Mouse (Mus musculus) heart, embryonic 14.5 days (tissue): ENCODE measurements at regions not wholly inside any gene's neighbourhood (a gene's known extent, or its start where the extent isn't known, plus 50 kb on each side); places are given as distances from the start of the nearest gene placed in this dataset.

Source experiments
- ATAC-seq: fragments of 200-750 bp; cut with Nextera tagmentation; 2 replicates; pipeline ENCODE4 v1.8.0; 2017; ENCODE audit warnings: low read depth, moderate TSS enrichment; ENCODE audit not compliant: insufficient number of reproducible peaks, insufficient read depth, low FRiP score
- H3K27ac ChIP-seq, 2 experiments: fragments of 200-500 bp in 1 of 2; fragments of 300-500 bp in 1 of 2; sonication (generic) in 1 of 2; replicated peaks in 1 of 2; 2 replicates each; pipeline ENCODE4 v1.5.1; 2012 to 2014; ENCODE audit warnings: low read depth in 2 of 2, low read length in 2 of 2, control low read depth in 1 of 2, mild to moderate bottlenecking in 1 of 2, mixed read lengths in 1 of 2; ENCODE audit not compliant: control insufficient read depth in 1 of 2, insufficient read depth in 1 of 2
- H3K27me3 ChIP-seq: fragments of 300-500 bp; sonication (generic); 2 replicates; pipeline ENCODE4 v1.6.1; 2014; ENCODE audit warnings: mild to moderate bottlenecking, low read length, control low read depth; ENCODE audit not compliant: control insufficient read depth, insufficient read depth
- H3K36me3 ChIP-seq: fragments of 300-500 bp; sonication (generic); 2 replicates; pipeline ENCODE4 v1.6.1; 2014; ENCODE audit warnings: mild to moderate bottlenecking, control low read depth, low read length, mixed read lengths; ENCODE audit not compliant: control insufficient read depth, insufficient read depth
- H3K4me1 ChIP-seq, 2 experiments: fragments of 200-500 bp in 1 of 2; fragments of 300-500 bp in 1 of 2; sonication (generic) in 1 of 2; 2 replicates each; pipeline ENCODE4 v1.6.1; 2012 to 2014; ENCODE audit warnings: low read length in 2 of 2, control low read depth in 1 of 2, mixed read lengths in 1 of 2; ENCODE audit not compliant: control insufficient read depth in 2 of 2, insufficient read depth in 2 of 2
- H3K4me2 ChIP-seq: fragments of 300-500 bp; sonication (generic); 2 replicates; pipeline ENCODE4 v1.6.1; 2014; ENCODE audit warnings: mild to moderate bottlenecking, low read length
- H3K4me3 ChIP-seq, 2 experiments: fragments of 200-500 bp in 1 of 2; fragments of 300-500 bp in 1 of 2; sonication (generic) in 1 of 2; 2 replicates each; pipeline ENCODE4 v1.5.1; 2012 to 2014; ENCODE audit warnings: low read length in 2 of 2, mild to moderate bottlenecking in 2 of 2, control low read depth in 1 of 2, low read depth in 1 of 2, moderate library complexity in 1 of 2; ENCODE audit not compliant: control insufficient read depth in 1 of 2, insufficient read depth in 1 of 2
- H3K9ac ChIP-seq: fragments of 300-500 bp; sonication (generic); 2 replicates; pipeline ENCODE4 v1.6.1; 2014; ENCODE audit warnings: mild to moderate bottlenecking, low read length
- H3K9me3 ChIP-seq: fragments of 300-500 bp; sonication (generic); 2 replicates; pipeline ENCODE4 v1.6.1; 2016; ENCODE audit warnings: low read length, control low read depth; ENCODE audit not compliant: control insufficient read depth
- WGBS: fragments of 180-500 bp; shearing (Covaris S2); extraction: QIAGEN DNeasy Blood & Tissue Kit; methylation state at CpG from one replicate; pipeline ENCODE4 v1.1.7; 2014; 5-methylcytosine and 5-hydroxymethylcytosine counted together

DNA sequence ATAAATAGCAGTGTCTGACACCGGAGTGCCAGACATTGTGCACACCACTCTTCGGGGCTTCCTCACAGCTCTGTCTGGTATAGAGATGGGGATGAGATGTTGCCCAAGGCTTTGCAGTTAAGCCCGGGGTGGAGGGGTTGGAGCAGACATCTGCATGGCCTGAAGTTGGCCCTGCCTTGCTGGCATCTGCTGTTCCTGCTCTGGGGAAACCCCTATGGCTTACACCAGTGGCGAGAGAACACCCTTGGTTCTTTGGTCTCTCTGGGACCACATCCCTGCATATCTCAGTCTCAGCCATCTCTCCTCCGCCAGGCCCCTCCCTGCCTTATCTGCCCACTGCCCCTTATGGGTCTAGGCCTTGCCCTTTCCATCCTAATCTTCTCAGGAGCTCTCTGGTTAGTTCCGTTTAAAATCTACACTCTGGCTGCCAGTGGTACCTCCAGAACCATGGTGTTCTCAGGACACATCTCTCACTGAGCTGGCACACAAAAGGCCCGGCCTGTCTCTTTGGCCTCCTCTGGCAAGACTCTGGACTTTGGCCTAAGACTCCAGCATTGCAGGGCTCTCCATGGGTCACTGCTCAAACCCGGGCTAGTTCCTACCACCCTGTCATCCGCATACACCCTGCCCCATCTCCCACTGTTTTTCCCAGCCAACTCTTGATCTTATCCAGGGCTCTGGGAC is 123.3 kb upstream of the Id2 start:
- no peaks in the 10 kb centered on the region for H3K9me3 ChIP-seq
- H3K27ac ChIP-seq: no peak overlapping the region
- H3K4me1 ChIP-seq: peaks cover 15 to 20% of the 10 kb centered on the region in 2 experiments
- no peak overlapping the region for H3K4me3 ChIP-seq
- no peak for ATAC-seq
- no peaks in the 10 kb centered on the region for H3K27me3 ChIP-seq
- 50% methylated on average over 9 of the region's 9 CpGs for WGBS
- H3K36me3 ChIP-seq: no peaks in the 10 kb centered on the region
- H3K9ac ChIP-seq: no peak overlapping the region
- no peak overlapping the region for H3K4me2 ChIP-seq

DNA sequence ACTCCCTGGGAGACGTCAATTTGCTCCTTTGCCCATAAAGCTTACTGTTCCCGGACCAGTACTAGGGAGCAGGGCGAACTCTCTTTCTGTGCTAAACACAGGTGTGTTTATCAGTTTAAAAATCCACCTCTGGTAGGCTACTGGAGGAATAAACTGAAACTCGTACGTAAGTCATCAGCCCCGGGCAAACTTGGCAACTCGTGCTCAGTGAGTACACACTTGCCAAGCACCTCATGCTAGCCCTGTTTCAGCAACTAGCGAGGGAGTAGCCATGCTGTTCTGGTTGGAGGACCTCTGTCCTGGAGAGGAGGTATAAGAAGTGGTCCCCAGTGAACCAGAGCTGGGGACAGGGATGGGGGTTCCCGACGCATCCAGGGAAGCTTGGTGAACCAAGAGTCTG is 122.6 kb upstream of the Id2 start:
- Histone ChIP-seq H3K9ac (no peak overlapping the region), H3K4me2 (no peak overlapping the region), H3K27me3 (no peaks in the 10 kb centered on the region), H3K4me1 (peaks cover 18 to 20% of the 10 kb centered on the region in 2 experiments), H3K36me3 (no peaks in the 10 kb centered on the region), H3K27ac (no peak overlapping the region), H3K4me3 (no peak overlapping the region), H3K9me3 (no peaks in the 10 kb centered on the region)
- 88% methylated on average over 10 of the region's 10 CpGs for WGBS
- ATAC-seq: no peak

DNA sequence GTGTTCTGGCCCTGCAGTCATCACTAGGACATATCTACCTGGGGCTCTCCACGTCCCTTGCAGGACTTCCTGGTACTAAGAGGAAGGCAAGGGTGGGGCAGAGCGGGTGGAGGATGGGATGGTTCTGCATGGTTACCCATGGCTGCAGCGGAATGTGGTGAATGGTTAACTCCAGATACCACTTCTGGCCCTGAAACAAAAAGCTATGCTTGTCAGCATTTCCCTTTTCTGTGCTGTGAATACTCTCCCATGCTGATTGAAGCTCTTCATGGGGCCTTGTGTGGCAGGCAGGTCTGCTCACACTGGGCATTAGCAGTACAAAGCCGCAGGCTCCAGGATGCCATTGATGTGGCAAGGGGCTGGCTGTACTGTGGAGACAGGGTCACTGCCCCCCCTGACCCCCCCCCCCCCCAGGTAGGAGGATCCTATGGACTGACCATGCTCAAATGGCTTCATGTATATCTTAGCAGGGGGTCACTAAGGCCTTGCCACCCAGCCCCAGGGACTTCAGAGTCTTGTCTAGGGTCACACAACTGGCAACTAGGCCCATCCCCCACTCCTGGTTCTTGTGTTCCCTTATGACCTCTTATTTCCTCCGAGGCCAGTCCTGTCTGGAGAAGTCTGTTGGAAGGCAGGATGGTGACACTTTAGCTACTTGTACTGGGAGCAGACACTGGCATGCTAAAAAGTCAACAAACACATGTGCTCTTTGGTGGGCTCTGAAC is 120.0 kb upstream of the Id2 start:
- H3K27me3 ChIP-seq: no peaks in the 10 kb centered on the region
- no peaks in the 10 kb centered on the region for H3K9me3 ChIP-seq
- H3K36me3 ChIP-seq: no peaks in the 10 kb centered on the region
- H3K4me3 ChIP-seq: no peak overlapping the region
- no peak for ATAC-seq
- H3K9ac ChIP-seq: no peak overlapping the region
- peaks cover 18 to 19% of the 10 kb centered on the region in 2 experiments for H3K4me1 ChIP-seq
- H3K27ac ChIP-seq: no peak overlapping the region
- H3K4me2 ChIP-seq: no peak overlapping the region
- WGBS: 61% methylated on average over 5 of the region's 5 CpGs

DNA sequence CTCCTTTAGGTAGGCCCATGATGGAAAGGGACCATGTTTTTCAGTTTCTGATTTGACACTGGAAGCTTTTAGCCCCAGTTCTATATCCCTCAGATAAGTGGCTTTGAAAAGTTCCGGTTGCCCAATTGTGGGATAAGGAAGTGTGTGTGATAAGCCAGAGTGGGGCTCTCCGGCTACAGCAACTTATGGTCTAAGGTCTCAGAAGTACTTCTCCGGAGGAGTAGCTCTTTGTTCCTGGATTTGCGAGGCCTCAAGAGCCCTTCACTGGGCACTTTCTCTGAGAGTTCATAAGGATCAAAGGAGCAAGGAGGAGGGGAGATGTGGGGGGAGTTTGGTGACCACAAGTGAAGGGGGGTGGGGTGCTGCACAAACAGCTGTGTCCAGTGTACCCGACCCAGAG is 118.3 kb upstream of the Id2 start:
- Histone ChIP-seq H3K4me1 (peaks cover 12 to 15% of the 10 kb centered on the region in 2 experiments), H3K9me3 (no peaks in the 10 kb centered on the region), H3K27me3 (no peaks in the 10 kb centered on the region), H3K4me2 (no peak overlapping the region), H3K36me3 (no peaks in the 10 kb centered on the region), H3K27ac (no peak overlapping the region), H3K4me3 (no peak overlapping the region), H3K9ac (no peak overlapping the region)
- no peak for ATAC-seq
- 28% methylated on average over 5 of the region's 5 CpGs for WGBS

DNA sequence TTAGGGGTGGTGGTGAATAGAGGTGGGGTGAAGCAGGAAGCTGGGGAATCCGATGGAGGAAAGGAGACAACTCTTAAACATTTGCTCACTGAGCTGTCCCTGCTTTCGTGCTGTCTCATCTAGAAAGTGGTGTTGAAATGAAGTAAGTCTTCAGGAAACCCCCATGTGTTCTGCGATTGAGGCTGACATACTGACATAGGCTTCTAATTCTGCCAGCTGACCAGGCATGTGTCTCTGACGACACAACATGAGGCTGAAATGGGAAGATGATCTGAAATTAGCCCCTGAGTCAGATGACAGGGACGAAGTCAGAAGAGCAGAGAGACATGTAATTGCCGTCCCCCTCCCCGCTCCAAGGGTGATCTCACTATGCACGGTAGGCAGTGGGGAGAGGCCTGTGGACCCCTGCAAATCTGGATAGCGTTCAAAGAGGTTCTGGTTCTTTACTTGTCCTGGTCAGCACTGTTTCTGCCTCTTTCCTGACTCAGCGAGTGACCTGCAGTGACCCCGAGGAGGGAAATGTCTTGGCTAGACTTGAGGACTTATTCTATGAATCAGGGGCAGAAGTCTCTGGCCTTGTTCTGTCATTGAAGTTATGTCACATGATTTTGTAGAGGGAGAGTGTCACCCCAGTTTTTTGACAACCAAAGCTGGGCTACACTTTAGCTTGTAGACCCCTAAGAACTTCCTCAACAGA is 117.0 kb upstream of the Id2 start:
- WGBS: 74% methylated on average over 11 of the region's 11 CpGs
- Histone ChIP-seq H3K9ac (no peak overlapping the region), H3K4me1 (peaks cover 8 to 17% of the 10 kb centered on the region in 2 experiments), H3K27ac (no peak overlapping the region), H3K4me3 (no peak overlapping the region), H3K9me3 (no peaks in the 10 kb centered on the region), H3K27me3 (no peaks in the 10 kb centered on the region), H3K36me3 (no peaks in the 10 kb centered on the region), H3K4me2 (no peak overlapping the region)
- ATAC-seq: no peak

DNA sequence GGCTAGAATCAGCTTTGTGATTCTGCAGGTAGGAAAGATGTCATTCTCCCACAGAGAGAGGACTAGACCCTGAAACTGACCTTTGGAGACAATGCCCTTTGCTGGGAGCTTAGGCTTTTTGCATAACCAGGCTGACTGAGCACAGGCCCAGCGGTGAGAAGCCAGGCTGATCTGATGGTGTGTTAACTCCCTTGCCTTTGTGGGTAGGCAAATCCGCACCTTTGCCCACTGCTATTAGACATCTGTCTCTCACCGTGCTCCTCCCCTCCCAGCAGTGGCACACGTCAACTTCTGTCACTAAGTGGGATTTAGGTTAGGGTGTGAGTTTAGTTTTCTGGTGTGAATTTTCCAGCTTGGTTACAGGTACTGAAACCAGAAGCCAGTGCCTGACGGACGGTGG is 114.4 kb upstream of the Id2 start:
- no peak overlapping the region for H3K27ac ChIP-seq
- ATAC-seq: no peak
- H3K27me3 ChIP-seq: no peaks in the 10 kb centered on the region
- H3K4me3 ChIP-seq: no peak overlapping the region
- H3K36me3 ChIP-seq: no peaks in the 10 kb centered on the region
- 86% methylated on average over 6 of the region's 6 CpGs for WGBS
- H3K4me1 ChIP-seq: peaks cover 7 to 10% of the 10 kb centered on the region in 2 experiments; a peak in 3 of 4 replicates
- H3K9ac ChIP-seq: no peak overlapping the region
- no peak overlapping the region for H3K4me2 ChIP-seq
- H3K9me3 ChIP-seq: no peaks in the 10 kb centered on the region

DNA sequence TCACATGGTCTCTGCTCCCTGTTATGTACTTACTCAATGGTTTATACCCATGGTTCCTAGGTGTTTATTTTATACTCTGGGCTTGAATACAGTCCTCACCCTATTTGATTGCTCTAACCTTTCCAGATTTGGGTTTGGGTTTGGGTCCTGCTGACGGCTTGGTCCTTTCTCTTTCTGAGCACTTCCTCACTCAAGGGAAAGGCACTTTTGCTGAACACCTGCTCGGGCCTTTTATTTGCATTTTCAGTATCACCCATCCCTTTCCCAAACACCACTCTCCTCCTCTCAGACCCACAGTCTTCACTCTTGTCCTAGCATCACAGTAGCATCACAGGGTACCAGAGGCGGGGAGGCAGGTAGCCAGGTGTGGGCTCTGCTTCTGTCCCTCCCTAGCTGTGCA is 113.7 kb upstream of the Id2 start:
- Histone ChIP-seq H3K9ac (no peak overlapping the region), H3K4me3 (no peak overlapping the region), H3K9me3 (no peaks in the 10 kb centered on the region), H3K36me3 (no peaks in the 10 kb centered on the region), H3K27ac (no peak overlapping the region), H3K4me2 (no peak overlapping the region), H3K27me3 (no peaks in the 10 kb centered on the region), H3K4me1 (peaks cover 6 to 10% of the 10 kb centered on the region in 2 experiments; a peak in 3 of 4 replicates)
- no peak for ATAC-seq
- WGBS: 94% methylated on average over 3 of the region's 3 CpGs
